14 mouse cellular contexts compared by ENCODE assay signal in genomic region chr4:133018263-133018798, GRCm38 (mm10). TPM values are rescaled to one million over a fixed set of nuclear protein-coding genes. Genes with fewer than 3 reads are reported as not detected.
DNase-seq lines count a peak whose midpoint lies in the region; ATAC-seq and TF ChIP-seq lines count a peak whose summit lies in the region.
"Had no signal": no experiment of that assay in that cellular context is flagged by ENCODE, and none has a peak within 500 bp of the region (broad histone marks: within the 10 kb centered on the region; RNA-seq: fewer than 3 reads in every experiment).

No protein-coding gene starts in this region.

- no peak for TF ChIP-seq POLR2A in kidney, adult 2 months (IDR thresholded peaks at IDR 0.05; ENCODE audit: low read depth, low read length)

- H3K9ac ChIP-seq in kidney, embryonic 15.5 days = peak overlapping the region; percentile 30; the same call in 1 of the 2 replicates
- H3K9ac ChIP-seq in neural tube, embryonic 13.5 days = 0 out of 2 replicates have a peak overlapping the region, but pooled peaks have one; percentile 100
- H3K9ac ChIP-seq in stomach, postnatal 0 days (ENCODE audit: low read length) = peak overlapping the region; percentile 18; the same call in 1 of the 2 replicates
- H3K9ac ChIP-seq: hindbrain, embryonic 15.5 days; liver, embryonic 12.5 days; lung, embryonic 15.5 days had no signal

- DNase-seq in gastrocnemius, adult 2 months = no peak
- no peak for DNase-seq in gastrocnemius, adult 8-10 months (ENCODE audit: low spot score in 2 of 2)
- DNase-seq in kidney, adult 2 months = no peak
- DNase-seq in neural tube, embryonic 10.5 days (ENCODE audit: extremely low spot score, low spot score) = no peak
- DNase-seq in stomach, postnatal 0 days (ENCODE audit: low spot score) = no peak
- no peak for DNase-seq in cerebellum, adult 11 months
- DNase-seq: cerebellum, adult 8-10 months; embryo, embryonic 11 days; kidney, adult 18-20 months had no signal

- ATAC-seq in kidney, embryonic 15.5 days (replicated peaks; ENCODE audit: low FRiP score) = no peak
- no peak for ATAC-seq in neural tube, embryonic 13.5 days (ENCODE audit: low read depth)
- no peak for ATAC-seq in stomach, postnatal 0 days (ENCODE audit: low FRiP score, low TSS enrichment)
- ATAC-seq: liver, embryonic 12.5 days had no signal

- TF ChIP-seq EP300 in stomach, postnatal 0 days (optimal IDR thresholded peaks at IDR 0.05) = no peak

- peak overlapping the region; percentile 98 for H3K27ac ChIP-seq in gastrocnemius, adult 2 months
- no peak overlapping the region; the same call in 1 of the 2 replicates for H3K27ac ChIP-seq in kidney, embryonic 15.5 days
- no peak overlapping the region for H3K27ac ChIP-seq in kidney, adult 2 months (ENCODE audit: insufficient read depth, low read depth, low read length)
- no peak overlapping the region for H3K27ac ChIP-seq in neural tube, embryonic 13.5 days (replicated peaks)
- H3K27ac ChIP-seq in stomach, postnatal 0 days (replicated peaks) = no peak overlapping the region
- H3K27ac ChIP-seq: hindbrain, embryonic 15.5 days; liver, embryonic 12.5 days; lung, embryonic 15.5 days had no signal

- H3K36me3 ChIP-seq in kidney, embryonic 15.5 days = peaks cover 12% of the 10 kb centered on the region; the same call in 1 of the 2 replicates
- no peaks in the 10 kb centered on the region for H3K36me3 ChIP-seq in kidney, adult 2 months (ENCODE audit: control insufficient read depth, insufficient read depth, low read length)
- 0 out of 2 replicates have a peak, but pooled peaks cover 2% of the 10 kb centered on the region for H3K36me3 ChIP-seq in neural tube, embryonic 13.5 days
- H3K36me3 ChIP-seq in stomach, postnatal 0 days (ENCODE audit: control insufficient read depth, insufficient read depth, low read length) = no peaks in the 10 kb centered on the region
- H3K36me3 ChIP-seq: hindbrain, embryonic 15.5 days; lung, embryonic 15.5 days had no signal

- H3K27me3 ChIP-seq in kidney, embryonic 15.5 days = no peaks in the 10 kb centered on the region
- no peaks in the 10 kb centered on the region for H3K27me3 ChIP-seq in kidney, adult 2 months (replicated peaks; ENCODE audit: control insufficient read depth, insufficient read depth, low read length)
- no peaks in the 10 kb centered on the region for H3K27me3 ChIP-seq in neural tube, embryonic 13.5 days
- no peaks in the 10 kb centered on the region for H3K27me3 ChIP-seq in stomach, postnatal 0 days (ENCODE audit: control insufficient read depth, insufficient read depth, low read length)
- H3K27me3 ChIP-seq: hindbrain, embryonic 15.5 days; lung, embryonic 15.5 days had no signal

- intact Hi-C loops in gastrocnemius, adult 2 months (cut with DNase I) = no loop called here

- peak overlapping the region; percentile 1 for H3K4me3 ChIP-seq in gastrocnemius, adult 2 months
- H3K4me3 ChIP-seq in kidney, embryonic 15.5 days (replicated peaks) = no peak overlapping the region
- H3K4me3 ChIP-seq in kidney, adult 2 months (ENCODE audit: insufficient read depth, low read depth, low read length) = no peak overlapping the region
- H3K4me3 ChIP-seq in neural tube, embryonic 13.5 days = no peak overlapping the region
- no peak overlapping the region for H3K4me3 ChIP-seq in stomach, postnatal 0 days (ENCODE audit: low read depth, low read length)
- H3K4me3 ChIP-seq: hindbrain, embryonic 15.5 days; liver, embryonic 12.5 days; lung, embryonic 15.5 days had no signal

- H3K4me2 ChIP-seq in kidney, embryonic 15.5 days = no peak overlapping the region
- no peak overlapping the region for H3K4me2 ChIP-seq in neural tube, embryonic 13.5 days
- no peak overlapping the region for H3K4me2 ChIP-seq in stomach, postnatal 0 days (replicated peaks; ENCODE audit: low read depth)
- H3K4me2 ChIP-seq: hindbrain, embryonic 15.5 days; liver, embryonic 12.5 days; lung, embryonic 15.5 days had no signal

- TF ChIP-seq CTCF in gastrocnemius, adult 2 months (IDR thresholded peaks at IDR 0.05) = no peak
- TF ChIP-seq CTCF in kidney, adult 2 months (conservative IDR thresholded peaks at IDR 0.05; ENCODE audit: insufficient read depth, insufficient read length, low read depth, low read length) = no peak
- TF ChIP-seq CTCF in stomach, postnatal 0 days (IDR thresholded peaks at IDR 0.05; ENCODE audit: low read depth) = no peak

- no peaks in the 10 kb centered on the region for H3K9me3 ChIP-seq in kidney, embryonic 15.5 days (replicated peaks)
- H3K9me3 ChIP-seq in neural tube, embryonic 13.5 days = no peaks in the 10 kb centered on the region
- no peaks in the 10 kb centered on the region for H3K9me3 ChIP-seq in stomach, postnatal 0 days (ENCODE audit: control insufficient read depth, low read length)
- H3K9me3 ChIP-seq: hindbrain, embryonic 15.5 days; liver, embryonic 12.5 days; lung, embryonic 15.5 days had no signal

- peaks cover 100% of the 10 kb centered on the region for H3K4me1 ChIP-seq in kidney, embryonic 15.5 days
- H3K4me1 ChIP-seq in kidney, adult 2 months (ENCODE audit: control insufficient read depth, insufficient read depth, low read length) = peaks cover 34% of the 10 kb centered on the region
- peaks cover 95% of the 10 kb centered on the region for H3K4me1 ChIP-seq in neural tube, embryonic 13.5 days (replicated peaks)
- peaks cover 30% of the 10 kb centered on the region for H3K4me1 ChIP-seq in stomach, postnatal 0 days (replicated peaks; ENCODE audit: control insufficient read depth, insufficient read depth)

- 75% methylated on average over 3 of the region's 3 CpGs for WGBS in kidney, embryonic 15.5 days
- WGBS in kidney, adult 2 months = 69% methylated on average over 3 of the region's 3 CpGs
- 88% methylated on average over 3 of the region's 3 CpGs for WGBS in neural tube, embryonic 13.5 days
- WGBS in stomach, postnatal 0 days = 72% methylated on average over 3 of the region's 3 CpGs

RNA-seq across cellular contexts. Expression of gene Ahdc1, which starts 7.3 kb away (rescaled TPM):
- total RNA-seq in gastrocnemius, adult 2 months (2021) = 10 to 100 TPM; 30.2 to 55.1 TPM
- total RNA-seq in gastrocnemius, adult 8-10 months (2022) = 10 to 100 TPM; 26.3 to 32.9 (median 28.9) TPM
- 7.4 and 10.1 TPM in 2 replicates for polyA plus RNA-seq in kidney, embryonic 15.5 days (2015; fragmentation: Nextera tagmentation; extraction: Ambion mirVana)
- polyA plus RNA-seq in kidney, adult 2 months (2012; rRNA removed) = 22.2 and 23.3 TPM in 2 replicates
- 9.4 and 9.9 TPM in 2 replicates for polyA plus RNA-seq in neural tube, embryonic 13.5 days (2015; fragmentation: Nextera tagmentation; extraction: Ambion mirVana)
- 2.8 and 3.2 TPM in 2 replicates for polyA plus RNA-seq in stomach, postnatal 0 days (2015; fragmentation: Nextera tagmentation; extraction: Ambion mirVana)

RNA-seq across cellular contexts. Expression of gene Fgr, which starts 44.4 kb away (rescaled TPM):
- total RNA-seq in gastrocnemius, adult 2 months (2021) = under 1 TPM in 1 of 2 experiments, not detected in 1; 0.06 TPM
- total RNA-seq in gastrocnemius, adult 8-10 months (2022) = not detected
- 0.63 and 0.81 TPM in 2 replicates for polyA plus RNA-seq in kidney, embryonic 15.5 days (2015; fragmentation: Nextera tagmentation; extraction: Ambion mirVana)
- 1.8 and 2.5 TPM in 2 replicates for polyA plus RNA-seq in kidney, adult 2 months (2012; rRNA removed)
- polyA plus RNA-seq in neural tube, embryonic 13.5 days (2015; fragmentation: Nextera tagmentation; extraction: Ambion mirVana) = not detected in 2 replicates
- 0.15 and 0.18 TPM in 2 replicates for polyA plus RNA-seq in stomach, postnatal 0 days (2015; fragmentation: Nextera tagmentation; extraction: Ambion mirVana)

Comparison
In these comparisons a context has a peak if more than half of its experiments do, and no peak if none do; other contexts are left out.
1. H3K9ac ChIP-seq: peak in every context shown above with its lines; median percentile 100 in neural tube, embryonic 13.5 days; 30 in kidney, embryonic 15.5 days; 18 in stomach, postnatal 0 days.